Mouse (Mus musculus) fat pad, adult 2 months (tissue): ENCODE data around the gene Rab11fip3.

ENCODE experiments used
- DNase-seq: peaks from one replicate; pipeline ENCODE4 v3.0.0-alpha.2; 2011; ENCODE audit warnings: low read depth, low spot score; ENCODE audit errors: extremely low read depth

Rab11fip3 gene

DNA sequence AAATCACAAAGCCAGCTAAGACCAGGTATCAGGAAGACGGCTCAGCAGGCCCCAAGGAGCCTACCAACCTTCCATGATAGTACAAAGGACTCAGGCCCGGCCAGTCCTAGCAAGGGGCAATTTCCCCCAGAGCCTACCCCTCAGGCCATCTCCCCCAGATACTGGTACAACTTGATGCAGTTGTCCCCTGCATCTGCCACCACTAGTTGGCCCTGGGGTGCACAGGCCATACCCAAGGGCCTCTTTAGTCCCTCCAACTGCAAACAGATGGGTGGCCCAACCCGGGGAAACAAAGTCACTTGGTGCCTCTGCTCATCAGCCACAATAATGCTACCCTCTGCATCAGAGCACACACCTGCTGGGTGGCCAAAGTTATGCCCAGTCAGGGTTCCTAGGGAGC lies 126.1 kb downstream of the Rab11fip3 start:
- DNase-seq: no peak

DNA sequence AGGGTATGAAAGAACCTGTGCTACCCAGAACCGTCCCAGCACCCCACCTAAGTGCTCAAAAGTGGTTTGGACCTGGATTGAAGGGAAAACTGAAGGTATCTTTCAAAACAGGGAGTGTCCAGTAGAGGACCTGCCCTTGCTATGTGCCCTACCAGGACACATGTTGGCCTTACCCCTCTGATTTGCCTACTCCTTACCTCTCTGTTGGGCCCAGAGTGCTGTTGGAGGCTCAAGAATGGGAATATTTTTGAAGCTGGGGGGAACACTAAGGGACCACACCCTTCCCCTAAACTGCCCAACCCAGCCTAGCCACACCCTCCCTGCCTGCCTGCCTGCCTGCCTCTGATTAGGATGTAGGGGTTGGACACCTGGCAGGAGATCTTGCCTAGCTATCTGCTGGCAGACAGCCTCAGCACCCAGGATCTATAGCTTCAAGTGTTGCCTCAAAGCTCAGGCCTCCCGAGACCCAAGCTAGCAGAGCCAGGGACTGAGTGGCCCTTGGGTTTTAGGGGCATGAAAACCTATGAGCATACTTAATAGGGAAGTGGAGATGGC lies 126.7 kb downstream of the Rab11fip3 start:
- DNase-seq: no peak

DNA sequence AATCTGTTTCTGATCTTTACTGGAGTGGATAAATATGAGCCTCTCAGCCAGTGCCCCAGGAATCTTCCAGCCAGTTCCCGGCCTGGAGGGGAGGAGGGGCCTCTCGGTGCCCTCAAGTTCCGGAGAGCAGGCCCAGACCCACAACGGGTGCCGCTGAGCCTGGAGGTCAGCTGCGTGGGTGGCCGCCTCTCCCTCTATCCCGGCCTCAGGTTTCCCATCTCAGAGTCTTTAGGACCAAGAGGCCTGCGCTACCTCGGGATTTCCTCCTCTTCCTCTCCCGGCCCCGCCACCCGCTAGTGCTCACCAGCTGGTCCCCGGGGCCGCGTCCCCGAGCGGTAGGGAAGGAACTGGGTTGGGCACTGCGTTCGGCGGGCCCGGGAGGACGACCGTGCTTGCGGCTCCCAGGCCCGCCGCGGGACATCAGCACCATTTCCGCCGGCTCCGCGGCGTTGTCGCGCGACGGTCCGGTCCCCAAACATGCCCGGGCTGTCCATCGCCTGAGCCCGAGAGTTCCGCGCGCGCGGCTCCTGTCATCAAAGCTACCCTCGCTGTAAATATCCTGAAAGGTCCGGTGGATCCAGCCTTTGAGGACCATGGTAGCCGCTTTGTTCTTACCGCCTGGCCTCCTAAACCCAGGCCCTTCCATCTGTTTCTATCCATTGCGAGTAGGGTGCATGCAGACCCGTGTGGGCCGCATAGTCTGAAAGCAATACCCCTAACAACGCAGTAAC lies 127.7 kb downstream of the Rab11fip3 start:
- DNase-seq: no peak
